Mouse (Mus musculus) lung, postnatal 14 days (tissue): ENCODE measurements around the gene Ctsa.
"Not testable (repeated sequence)": the region's sequence is repeated elsewhere in the genome, so short reads cannot be mapped to it uniquely, and the experiment has no call there.

Experiments used
- DNase-seq: peaks from one replicate; pipeline ENCODE4 v3.0.0; 2021

Gene Ctsa

GRCm38 (mm10) chr2:164856309-164857100, 23.8 kb downstream of the Ctsa start:
- no peak for DNase-seq

GRCm38 (mm10) chr2:164857101-164857821, 24.6 kb downstream of the Ctsa start, which contains the start of gene Pltp:
Gene Pltp, minus strand, starts transcription at chr2:164857711.
- peak; percentile 77 for DNase-seq

GRCm38 (mm10) chr2:164857842-164858553, 25.3 kb downstream of the Ctsa start:
- DNase-seq: no peak

GRCm38 (mm10) chr2:164859155-164859554, 26.5 kb downstream of the Ctsa start:
- DNase-seq: no peak

- no peak for DNase-seq
Measured at GRCm38 (mm10) chr2:164859640-164860432, 27.2 kb downstream of the Ctsa start.

GRCm38 (mm10) chr2:164861094-164861493, 28.4 kb downstream of the Ctsa start:
- no peak for DNase-seq

- peak; percentile 85 for DNase-seq
Measured at GRCm38 (mm10) chr2:164862179-164862861, 29.6 kb downstream of the Ctsa start.

- not testable (repeated sequence) for DNase-seq
Measured at GRCm38 (mm10) chr2:164863411-164863810, 30.7 kb downstream of the Ctsa start.

GRCm38 (mm10) chr2:164864593-164864992, 31.9 kb downstream of the Ctsa start:
- no peak for DNase-seq

GRCm38 (mm10) chr2:164866741-164867551, 34.3 kb downstream of the Ctsa start:
- DNase-seq: peak; percentile 83

- peak; percentile 59 for DNase-seq
Measured at GRCm38 (mm10) chr2:164867566-164867965, 34.9 kb downstream of the Ctsa start.

GRCm38 (mm10) chr2:164868491-164868890, 35.8 kb downstream of the Ctsa start:
- no peak for DNase-seq

- DNase-seq: no peak
Measured at GRCm38 (mm10) chr2:164871602-164872303, 39.1 kb downstream of the Ctsa start.

- DNase-seq: no peak
Measured at GRCm38 (mm10) chr2:164873621-164874020, 40.9 kb downstream of the Ctsa start.

GRCm38 (mm10) chr2:164874239-164874769, 41.6 kb downstream of the Ctsa start:
- peak; percentile 58 for DNase-seq

- not testable (repeated sequence) for DNase-seq
Measured at GRCm38 (mm10) chr2:164875648-164876047, 43.0 kb downstream of the Ctsa start.

- DNase-seq: not testable (repeated sequence)
Measured at GRCm38 (mm10) chr2:164877376-164878215, 44.9 kb downstream of the Ctsa start.

- DNase-seq: peak; percentile 66
Measured at GRCm38 (mm10) chr2:164878509-164879227, 46.0 kb downstream of the Ctsa start.
